13 mouse cellular contexts compared by ENCODE assay signal in genomic region chr6:48020006-48020405, GRCm38 (mm10). TPM values are rescaled to one million over a fixed set of nuclear protein-coding genes. Genes with fewer than 3 reads are reported as not detected.
DNase-seq lines count a peak whose midpoint lies in the region; ATAC-seq lines count a peak whose summit lies in the region.
"Had no signal": no experiment of that assay in that cellular context is flagged by ENCODE, and none has a peak within 500 bp of the region (broad histone marks: within the 10 kb centered on the region; RNA-seq: fewer than 3 reads in every experiment).

No protein-coding gene starts in this region.

- peak; percentile 54; the same call in 1 of the 2 replicates for ATAC-seq in frontal cortex, adult (ENCODE audit: low TSS enrichment)
- ATAC-seq in midbrain, embryonic 11.5 days (ENCODE audit: low FRiP score): no peak; the same call in 1 of the 2 replicates

- H3K4me1 ChIP-seq in midbrain, embryonic 11.5 days (ENCODE audit: control insufficient read depth, insufficient read depth, low read length): peaks cover 6% of the 10 kb centered on the region

- H3K27me3 ChIP-seq in midbrain, embryonic 11.5 days (ENCODE audit: control insufficient read depth, insufficient read depth, low read length): no peaks in the 10 kb centered on the region
- H3K27me3 ChIP-seq: CH12.LX; kidney, embryonic 15.5 days; liver, embryonic 15.5 days had no signal

- no peak overlapping the region for H3K27ac ChIP-seq in midbrain, embryonic 11.5 days (ENCODE audit: low read depth, low read length)
- H3K27ac ChIP-seq: forebrain, embryonic 10.5 days; heart, embryonic 15.5 days; kidney, embryonic 15.5 days; liver, embryonic 15.5 days had no signal

- H3K9me3 ChIP-seq in midbrain, embryonic 11.5 days (ENCODE audit: control insufficient read depth, low read length): peaks cover 5% of the 10 kb centered on the region; the same call in 1 of the 2 replicates
- H3K9me3 ChIP-seq: liver, embryonic 15.5 days had no signal

- H3K4me2 ChIP-seq in midbrain, embryonic 11.5 days: no peak overlapping the region
- H3K4me2 ChIP-seq: heart, embryonic 15.5 days; kidney, embryonic 15.5 days; liver, embryonic 15.5 days had no signal

- no peak overlapping the region for H3K4me3 ChIP-seq in midbrain, embryonic 11.5 days (ENCODE audit: low read depth, low read length)
- H3K4me3 ChIP-seq: forebrain, embryonic 10.5 days; heart, embryonic 15.5 days; kidney, embryonic 15.5 days; liver, embryonic 15.5 days had no signal

- peaks cover 9% of the 10 kb centered on the region for H3K36me3 ChIP-seq in midbrain, embryonic 11.5 days (ENCODE audit: control insufficient read depth, insufficient read depth, low read length)

- H3K9ac ChIP-seq in midbrain, embryonic 11.5 days (ENCODE audit: low read length): no peak overlapping the region
- H3K9ac ChIP-seq: heart, embryonic 15.5 days; kidney, embryonic 15.5 days; liver, embryonic 15.5 days had no signal

- DNase-seq in frontal cortex, postnatal 14 days (ENCODE audit: low spot score in 2 of 2): no peak
- peak; percentile 61 to 64 for DNase-seq in right cerebral cortex, adult 2 months (ENCODE audit: low spot score in 2 of 2)
- DNase-seq in right cerebral cortex, postnatal 14 days: no peak
- peak; percentile 84 for DNase-seq in midbrain, embryonic 11.5 days (ENCODE audit: low spot score, missing footprints)
- DNase-seq in thymus, adult 18-20 months: no peak
- DNase-seq in kidney, postnatal 14 days: no peak
- DNase-seq: gastrocnemius, postnatal 25 days had no signal

- WGBS in midbrain, embryonic 11.5 days: 58% methylated on average over 2 of the region's 2 CpGs

RNA-seq across cellular contexts. Expression of gene Zfp777, which starts 28.7 kb away (rescaled TPM):
- polyA plus RNA-seq in midbrain, embryonic 11.5 days (2014; fragmentation: Nextera tagmentation; extraction: Ambion mirVana): 9.2 and 9.5 TPM in 2 replicates

Comparison
In these comparisons a context has a peak if more than half of its experiments do, and no peak if none do; other contexts are left out.
1. DNase-seq: peak in right cerebral cortex, adult 2 months (2 of 2) and midbrain, embryonic 11.5 days (single experiment); none in frontal cortex, postnatal 14 days (0 of 2), right cerebral cortex, postnatal 14 days (single experiment), thymus, adult 18-20 months (0 of 2) and kidney, postnatal 14 days (single experiment).